Mouse (Mus musculus) cortical plate, adult 2 months (tissue): Measurements from ENCODE around the gene Gm572.

Experiments used
- CTCF ChIP-seq: fragments of 200-500 bp; IDR thresholded peaks from 2 replicates; pipeline ENCODE4 v1.5.1; 2011; ENCODE audit warnings: mild to moderate bottlenecking, control low read depth, low read length; ENCODE audit not compliant: insufficient read depth; ENCODE audit errors: extremely low read depth
- POLR2A ChIP-seq: fragments of 200-500 bp; IDR thresholded peaks from 2 replicates; pipeline ENCODE4 v1.6.1; 2011; ENCODE audit warnings: mild to moderate bottlenecking, low read length, control low read depth; ENCODE audit not compliant: insufficient read depth; ENCODE audit errors: extremely low read depth

DNA sequence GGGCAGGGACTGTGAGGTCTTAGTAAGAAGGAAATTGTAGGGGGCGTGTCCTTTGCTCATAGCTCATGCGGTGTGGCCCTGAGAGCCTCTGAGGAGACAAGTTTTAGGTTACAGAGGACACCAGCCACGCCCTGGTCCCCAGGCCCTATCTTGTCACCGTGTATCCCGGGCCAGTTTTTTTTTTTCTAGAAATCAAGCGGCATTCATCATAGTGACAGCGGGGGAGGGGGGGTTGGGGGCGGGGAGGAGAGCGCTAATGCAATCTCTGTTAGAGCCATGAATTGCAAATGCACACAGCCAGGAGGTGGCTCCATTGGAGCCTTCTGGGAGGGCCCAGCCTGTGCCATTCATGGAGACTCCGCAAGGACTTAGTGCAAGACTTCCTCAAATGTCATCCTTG lies 68.2 kb downstream of the Gm572 start:
- TF ChIP-seq POLR2A (no peak), CTCF (no peak)
